Mouse (Mus musculus): Measurements from ENCODE around the gene Hibadh. TPM values are rescaled to one million over a fixed set of nuclear protein-coding genes. Genes with fewer than 3 reads are reported as not detected.

Gene Hibadh
- polyA plus RNA-seq, 1 experiment from 2014 or later = 161 TPM

DNA sequence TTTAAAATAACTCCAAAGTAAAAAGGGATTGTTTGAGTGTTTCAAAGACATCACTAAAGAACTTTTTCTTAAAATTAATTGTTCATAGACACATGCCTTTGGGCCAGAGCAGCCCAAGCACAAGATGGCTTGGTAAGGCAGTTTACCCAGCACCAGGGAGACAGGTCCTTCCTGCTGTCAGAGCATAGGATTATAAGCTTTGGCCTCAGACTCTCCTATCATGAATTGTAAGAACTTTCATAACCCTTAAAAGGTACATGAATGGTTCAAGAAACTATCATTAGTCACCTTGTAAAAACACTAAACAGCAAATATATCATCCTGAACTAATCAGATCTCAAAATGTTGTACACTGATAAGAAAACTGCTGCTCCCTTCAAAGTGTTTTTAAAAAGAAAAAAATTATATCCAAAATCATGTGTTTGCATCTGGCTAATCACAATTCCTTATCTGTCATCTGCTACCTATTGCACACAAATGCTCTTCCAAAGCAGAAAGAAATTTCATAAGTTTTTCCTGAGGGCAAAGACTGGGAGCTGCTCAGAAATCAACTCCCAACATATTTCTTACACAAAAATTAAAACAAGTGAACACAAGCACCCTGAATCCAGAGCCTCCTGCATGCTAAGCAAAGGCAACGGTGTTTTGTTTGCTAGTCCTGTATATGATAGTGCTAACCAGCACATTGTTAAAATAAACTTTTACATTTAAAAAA lies 1.6 kb downstream of the Hibadh start:
- no peaks in the 10 kb centered on the region for H3K9me3 ChIP-seq (replicated peaks)
- peak overlapping the region; percentile 89 for H3K4me3 ChIP-seq
- WGBS = 80% methylated on average over 1 of the region's 1 CpGs
- H3K27ac ChIP-seq = no peak overlapping the region; the same call in 1 of the 2 replicates
- H3K4me1 ChIP-seq (replicated peaks) = peaks cover 9% of the 10 kb centered on the region; the same call in 1 of the 2 replicates
- no peaks in the 10 kb centered on the region for H3K36me3 ChIP-seq
- H3K9ac ChIP-seq = 0 out of 2 replicates have a peak overlapping the region, but pooled peaks have one; percentile 84
- no peaks in the 10 kb centered on the region for H3K27me3 ChIP-seq
- peak overlapping the region; percentile 81 for H3K4me2 ChIP-seq
- ATAC-seq (replicated peaks; ENCODE audit: insufficient number of reproducible peaks, insufficient read depth, low FRiP score, low read depth) = no peak

- Histone ChIP-seq H3K4me2 (no peak overlapping the region), H3K36me3 (no peaks in the 10 kb centered on the region), H3K9me3 (replicated peaks) (no peaks in the 10 kb centered on the region), H3K9ac (no peak overlapping the region), H3K4me1 (replicated peaks) (peaks cover 9% of the 10 kb centered on the region; the same call in 1 of the 2 replicates), H3K27ac (no peak overlapping the region), H3K4me3 (no peak overlapping the region), H3K27me3 (no peaks in the 10 kb centered on the region)
- WGBS = 86% methylated on average over 4 of the region's 4 CpGs
- ATAC-seq (replicated peaks; ENCODE audit: insufficient number of reproducible peaks, insufficient read depth, low FRiP score, low read depth) = no peak
Observed at GRCm38 (mm10) chr6:52637337-52637736, 2.9 kb downstream of the Hibadh start.

DNA sequence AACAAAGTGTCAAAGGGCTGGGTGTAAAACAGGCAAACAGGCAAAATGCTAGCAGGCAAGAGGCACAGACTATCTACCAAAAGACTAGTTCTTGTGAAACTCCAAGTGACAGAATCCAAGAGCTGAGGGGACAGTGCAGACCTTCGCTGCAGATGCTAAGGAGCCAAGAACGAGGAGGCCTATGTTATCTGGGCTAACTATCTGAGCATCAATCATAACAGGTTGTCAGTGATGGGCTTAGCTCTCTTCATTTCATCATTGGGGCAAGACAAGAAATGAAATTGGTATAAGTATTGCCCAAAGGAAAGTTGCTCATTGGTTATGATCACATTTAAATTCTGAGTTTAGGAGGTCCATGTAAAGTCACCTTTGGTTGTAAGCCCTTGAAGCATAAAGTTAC lies 4.8 kb downstream of the Hibadh start:
- Histone ChIP-seq H3K9ac (no peak overlapping the region), H3K27ac (no peak overlapping the region), H3K4me1 (replicated peaks) (peaks cover 9% of the 10 kb centered on the region; the same call in 1 of the 2 replicates), H3K27me3 (no peaks in the 10 kb centered on the region), H3K4me3 (no peak overlapping the region), H3K36me3 (no peaks in the 10 kb centered on the region), H3K9me3 (replicated peaks) (no peaks in the 10 kb centered on the region), H3K4me2 (no peak overlapping the region)
- no peak for ATAC-seq (replicated peaks; ENCODE audit: insufficient number of reproducible peaks, insufficient read depth, low FRiP score, low read depth)
- 75% methylated on average over 2 of the region's 2 CpGs for WGBS

- WGBS = 91% methylated on average over 4 of the region's 4 CpGs
- no peak overlapping the region for H3K27ac ChIP-seq
- no peak overlapping the region for H3K9ac ChIP-seq
- no peak overlapping the region for H3K4me3 ChIP-seq
- no peak for ATAC-seq (replicated peaks; ENCODE audit: insufficient number of reproducible peaks, insufficient read depth, low FRiP score, low read depth)
- H3K4me1 ChIP-seq (replicated peaks) = no peaks in the 10 kb centered on the region
- H3K36me3 ChIP-seq = peaks cover 4% of the 10 kb centered on the region; the same call in 1 of the 2 replicates
- H3K4me2 ChIP-seq = no peak overlapping the region
- no peaks in the 10 kb centered on the region for H3K27me3 ChIP-seq
- H3K9me3 ChIP-seq (replicated peaks) = no peaks in the 10 kb centered on the region
Observed at GRCm38 (mm10) chr6:52630625-52631024, 9.6 kb downstream of the Hibadh start.

GRCm38 (mm10) chr6:52629180-52629579 lies 11.0 kb downstream of the Hibadh start:
- Histone ChIP-seq H3K27me3 (no peaks in the 10 kb centered on the region), H3K4me1 (replicated peaks) (no peaks in the 10 kb centered on the region), H3K9ac (no peak overlapping the region), H3K27ac (no peak overlapping the region), H3K4me3 (no peak overlapping the region), H3K36me3 (peaks cover 4% of the 10 kb centered on the region; the same call in 1 of the 2 replicates), H3K9me3 (replicated peaks) (no peaks in the 10 kb centered on the region), H3K4me2 (no peak overlapping the region)
- no peak for ATAC-seq (replicated peaks; ENCODE audit: insufficient number of reproducible peaks, insufficient read depth, low FRiP score, low read depth)
- 90% methylated on average over 4 of the region's 4 CpGs for WGBS

DNA sequence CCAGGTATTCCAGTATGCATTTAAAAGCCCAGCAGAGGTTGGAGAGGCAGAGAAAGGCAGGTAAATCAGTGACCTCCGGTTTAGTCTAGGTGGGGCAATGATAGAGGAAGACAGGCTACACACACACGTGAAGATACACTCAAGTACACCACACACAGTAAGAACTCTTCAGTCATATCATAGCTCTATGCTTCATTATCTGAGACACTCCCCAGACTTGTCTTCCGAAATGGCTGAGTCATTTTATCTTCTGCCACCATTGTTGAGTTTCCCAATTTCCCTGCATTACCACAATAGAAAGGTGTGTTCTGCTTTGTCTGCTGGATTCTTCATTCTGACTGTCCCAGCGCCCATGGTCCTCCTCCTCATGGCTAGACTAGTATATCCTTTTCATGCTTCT lies 13.5 kb downstream of the Hibadh start:
- WGBS = 86% methylated on average over 4 of the region's 4 CpGs
- Histone ChIP-seq H3K27me3 (no peaks in the 10 kb centered on the region), H3K4me1 (replicated peaks) (no peaks in the 10 kb centered on the region), H3K36me3 (peaks cover 12% of the 10 kb centered on the region; the same call in 1 of the 2 replicates), H3K27ac (no peak overlapping the region), H3K9ac (no peak overlapping the region), H3K9me3 (replicated peaks) (no peaks in the 10 kb centered on the region), H3K4me2 (no peak overlapping the region), H3K4me3 (no peak overlapping the region)
- no peak for ATAC-seq (replicated peaks; ENCODE audit: insufficient number of reproducible peaks, insufficient read depth, low FRiP score, low read depth)

DNA sequence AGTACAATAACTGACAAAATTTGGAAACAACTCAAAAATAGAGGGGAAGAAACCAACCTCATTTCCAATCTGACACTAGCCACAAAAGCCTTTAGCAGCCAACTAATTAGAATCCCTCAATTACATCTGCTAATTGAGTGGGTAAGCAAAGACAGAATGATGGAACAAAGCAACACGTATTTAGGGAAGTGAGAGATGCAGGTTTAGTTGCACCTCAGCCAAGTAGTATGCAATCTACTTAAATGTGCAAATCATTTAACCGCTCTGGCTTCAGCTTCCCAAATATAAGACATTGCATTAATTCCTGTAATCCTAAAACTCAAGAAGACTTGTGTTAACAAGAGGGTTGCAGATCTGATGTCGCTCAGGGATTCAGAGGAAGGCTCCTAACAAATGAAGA lies 16.4 kb downstream of the Hibadh start:
- Histone ChIP-seq H3K9ac (no peak overlapping the region), H3K9me3 (replicated peaks) (no peaks in the 10 kb centered on the region), H3K27ac (no peak overlapping the region), H3K27me3 (no peaks in the 10 kb centered on the region), H3K4me2 (no peak overlapping the region), H3K36me3 (peaks cover 23% of the 10 kb centered on the region), H3K4me1 (replicated peaks) (no peaks in the 10 kb centered on the region), H3K4me3 (no peak overlapping the region)
- WGBS = 94% methylated on average over 3 of the region's 3 CpGs
- no peak for ATAC-seq (replicated peaks; ENCODE audit: insufficient number of reproducible peaks, insufficient read depth, low FRiP score, low read depth)

- no peaks in the 10 kb centered on the region for H3K4me1 ChIP-seq (replicated peaks)
- no peaks in the 10 kb centered on the region for H3K9me3 ChIP-seq (replicated peaks)
- H3K27me3 ChIP-seq = no peaks in the 10 kb centered on the region
- H3K36me3 ChIP-seq = peaks cover 32% of the 10 kb centered on the region
- H3K9ac ChIP-seq = no peak overlapping the region
- no peak for ATAC-seq (replicated peaks; ENCODE audit: insufficient number of reproducible peaks, insufficient read depth, low FRiP score, low read depth)
- 53% methylated on average over 11 of the region's 11 CpGs for WGBS
- H3K27ac ChIP-seq = no peak overlapping the region
- no peak overlapping the region for H3K4me3 ChIP-seq
- H3K4me2 ChIP-seq = no peak overlapping the region
Observed at GRCm38 (mm10) chr6:52621731-52622480, 18.3 kb downstream of the Hibadh start.

- peaks cover 32% of the 10 kb centered on the region for H3K36me3 ChIP-seq
- WGBS = 87% methylated on average over 2 of the region's 2 CpGs
Observed at GRCm38 (mm10) chr6:52620090-52620489, 20.1 kb downstream of the Hibadh start.

GRCm38 (mm10) chr6:52609626-52610352 lies 30.4 kb downstream of the Hibadh start:
- H3K27me3 ChIP-seq = no peaks in the 10 kb centered on the region
- no peaks in the 10 kb centered on the region for H3K9me3 ChIP-seq (replicated peaks)
- H3K36me3 ChIP-seq = no peaks in the 10 kb centered on the region
- no peak overlapping the region for H3K4me3 ChIP-seq
- no peak overlapping the region for H3K4me2 ChIP-seq
- no peak overlapping the region for H3K9ac ChIP-seq
- peak overlapping the region; percentile 46; the same call in 1 of the 2 replicates for H3K27ac ChIP-seq
- ATAC-seq (replicated peaks; ENCODE audit: insufficient number of reproducible peaks, insufficient read depth, low FRiP score, low read depth) = no peak
- 60% methylated on average over 6 of the region's 6 CpGs for WGBS
- H3K4me1 ChIP-seq (replicated peaks) = no peaks in the 10 kb centered on the region

More at GRCm38 (mm10) chr6:52620090-52620489, 20.1 kb downstream of the Hibadh start:
- H3K27ac ChIP-seq = no peak overlapping the region
- H3K4me3 ChIP-seq = no peak overlapping the region
- no peak overlapping the region for H3K4me2 ChIP-seq
- no peaks in the 10 kb centered on the region for H3K4me1 ChIP-seq (replicated peaks)
- H3K9ac ChIP-seq = no peak overlapping the region
- no peak for ATAC-seq (replicated peaks; ENCODE audit: insufficient number of reproducible peaks, insufficient read depth, low FRiP score, low read depth)
- H3K9me3 ChIP-seq (replicated peaks) = no peaks in the 10 kb centered on the region
- no peaks in the 10 kb centered on the region for H3K27me3 ChIP-seq

- ATAC-seq (replicated peaks; ENCODE audit: insufficient number of reproducible peaks, insufficient read depth, low FRiP score, low read depth) = no peak
- no peaks in the 10 kb centered on the region for H3K36me3 ChIP-seq
- 91% methylated on average over 4 of the region's 4 CpGs for WGBS
- no peak overlapping the region for H3K27ac ChIP-seq
- no peaks in the 10 kb centered on the region for H3K4me1 ChIP-seq (replicated peaks)
- H3K9me3 ChIP-seq (replicated peaks) = no peaks in the 10 kb centered on the region
- no peak overlapping the region for H3K9ac ChIP-seq
- no peak overlapping the region for H3K4me2 ChIP-seq
- no peaks in the 10 kb centered on the region for H3K27me3 ChIP-seq
- no peak overlapping the region for H3K4me3 ChIP-seq
Observed at GRCm38 (mm10) chr6:52608121-52608520, 32.1 kb downstream of the Hibadh start.
